Mouse (Mus musculus) MEL (cell line): ENCODE measurements around the gene Pf4.

Experiments
- CTCF ChIP-seq, 3 experiments: IDR thresholded peaks in 2 of 3; conservative IDR thresholded peaks in 1 of 3; 2 replicates each; pipeline ENCODE4 v1.5.1; 2011 to 2012; ENCODE audit warnings: low read length in 3 of 3, low read depth in 2 of 3, mild to moderate bottlenecking in 2 of 3, improper control_type of control experiment in 1 of 3, inconsistent platforms in 1 of 3, mixed read lengths in 1 of 3, moderate library complexity in 1 of 3; ENCODE audit not compliant: control insufficient read depth in 1 of 3, insufficient read depth in 1 of 3, poor library complexity in 1 of 3, severe bottlenecking in 1 of 3
- GABPA ChIP-seq: IDR thresholded peaks from 2 replicates; pipeline ENCODE4 v1.6.1; 2012; ENCODE audit warnings: low read depth, mild to moderate bottlenecking, inconsistent platforms, low read length, improper control_type of control experiment, moderate library complexity
- GATA1 ChIP-seq: IDR thresholded peaks from 2 replicates; pipeline ENCODE4 v1.6.1; 2011; ENCODE audit warnings: low read depth, low read length, improper control_type of control experiment
- JUND ChIP-seq: IDR thresholded peaks from 2 replicates; pipeline ENCODE4 v1.6.1; 2011; ENCODE audit warnings: low read depth, mild to moderate bottlenecking, improper control_type of control experiment, low read length
- NRF1 ChIP-seq: IDR thresholded peaks from 2 replicates; pipeline ENCODE4 v1.6.1; 2014; ENCODE audit warnings: low read depth, mild to moderate bottlenecking, inconsistent platforms, low read length, improper control_type of control experiment, moderate library complexity; ENCODE audit not compliant: poor library complexity, insufficient read depth, severe bottlenecking
- POLR2A ChIP-seq, 2 experiments: IDR thresholded peaks; 2 replicates each; pipeline ENCODE4 v1.6.1; 2011 to 2012; ENCODE audit warnings: low read length in 2 of 2, mild to moderate bottlenecking in 2 of 2, control low read depth in 1 of 2, improper control_type of control experiment in 1 of 2, low read depth in 1 of 2, moderate library complexity in 1 of 2; ENCODE audit not compliant: control insufficient read depth in 1 of 2, insufficient read depth in 1 of 2, poor library complexity in 1 of 2
- USF1 ChIP-seq: IDR thresholded peaks from 2 replicates; pipeline ENCODE4 v1.6.1; 2014; ENCODE audit warnings: low read depth, mild to moderate bottlenecking, inconsistent platforms, low read length, improper control_type of control experiment, moderate library complexity
- ZC3H11A ChIP-seq: IDR thresholded peaks from 2 replicates; pipeline ENCODE4 v1.6.1; 2012; ENCODE audit warnings: low read depth, mild to moderate bottlenecking, inconsistent platforms, low read length, improper control_type of control experiment

DNA sequence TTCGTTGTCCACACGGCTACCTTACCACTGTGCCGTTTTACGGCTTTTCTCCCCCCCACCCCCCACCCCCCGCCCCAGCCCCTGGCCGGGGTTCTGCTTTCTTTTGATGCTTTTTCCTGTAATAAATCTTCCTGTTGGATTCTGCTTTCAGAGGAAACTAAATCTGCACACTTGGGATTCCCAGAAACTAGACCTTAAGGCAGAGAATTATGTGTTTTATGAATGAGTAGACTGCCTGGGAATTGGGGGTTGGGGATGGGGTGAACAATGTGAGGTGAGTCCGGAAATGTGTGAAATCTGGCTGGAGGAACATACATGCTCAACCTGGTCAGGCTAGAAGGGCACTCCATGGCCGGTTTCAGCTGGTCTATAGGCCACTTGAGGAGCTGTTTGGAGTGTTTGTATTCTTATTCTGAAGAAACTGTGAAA is 17.9 kb downstream of the Pf4 start:
- TF ChIP-seq POLR2A (IDR thresholded peaks at IDR 0.05; ENCODE audit: control insufficient read depth in 1 of 2, insufficient read depth in 1 of 2, low read depth in 1 of 2, low read length in 2 of 2, poor library complexity in 1 of 2) (no peak), JUND (no peak), CTCF (IDR thresholded peaks at IDR 0.05 in 2 of 3, conservative IDR thresholded peaks at IDR 0.05 in 1 of 3; ENCODE audit: control insufficient read depth in 1 of 3, insufficient read depth in 1 of 3, low read depth in 2 of 3, low read length in 3 of 3, poor library complexity in 1 of 3, severe bottlenecking in 1 of 3) (no peak), NRF1 (no peak), GABPA (no peak), GATA1 (no peak), USF1 (no peak), ZC3H11A (no peak)
